Mouse (Mus musculus) ES-E14 (cell line): Measurements from ENCODE around the gene Rhbdd1. TPM values are rescaled to one million over a fixed set of nuclear protein-coding genes. Genes with fewer than 3 reads are reported as not detected.

Experiments used
- DNase-seq: peaks from one replicate; pipeline ENCODE4 v3.0.0-alpha.2; 2013; ENCODE audit warnings: low read depth, low spot score
- H3K27ac ChIP-seq: 2 replicates; pipeline ENCODE4 v1.5.1; 2012; ENCODE audit warnings: low read depth, mild to moderate bottlenecking, low read length, moderate library complexity, mixed read lengths; ENCODE audit not compliant: poor library complexity, insufficient read depth, severe bottlenecking
- H3K36me3 ChIP-seq: 2 replicates; pipeline ENCODE4 v1.6.1; 2012; ENCODE audit warnings: mild to moderate bottlenecking, low read length, moderate library complexity, mixed read lengths; ENCODE audit not compliant: control insufficient read depth, poor library complexity, insufficient read depth, severe bottlenecking
- H3K4me1 ChIP-seq, 2 experiments: fragments of 150-350 bp in 1 of 2; sonication (generic) in 1 of 2; 2 replicates each; pipeline ENCODE4 v1.6.1; 2012; ENCODE audit warnings: low read length in 2 of 2, mild to moderate bottlenecking in 1 of 2, mixed read lengths in 1 of 2; ENCODE audit not compliant: control insufficient read depth in 2 of 2, insufficient read depth in 2 of 2, poor library complexity in 1 of 2
- H3K4me3 ChIP-seq, 2 experiments: fragments of 150-350 bp in 1 of 2; sonication (generic) in 1 of 2; 2 replicates each; pipeline ENCODE4 v1.5.1; 2012; ENCODE audit warnings: low read length in 2 of 2, low read depth in 1 of 2, mild to moderate bottlenecking in 1 of 2, mixed read lengths in 1 of 2; ENCODE audit not compliant: insufficient read depth in 1 of 2, poor library complexity in 1 of 2, severe bottlenecking in 1 of 2
- H3K9ac ChIP-seq: 2 replicates; pipeline ENCODE4 v1.6.1; 2012; ENCODE audit warnings: low read depth, mild to moderate bottlenecking, low read length, mixed read lengths; ENCODE audit not compliant: poor library complexity, insufficient read depth, severe bottlenecking
- H3K9me3 ChIP-seq: fragments of 150-350 bp; sonication (generic); 2 replicates; pipeline ENCODE4 v1.6.1; 2012; ENCODE audit warnings: low read depth, mild to moderate bottlenecking, low read length; ENCODE audit not compliant: control insufficient read depth, insufficient read depth
- CHD2 ChIP-seq: IDR thresholded peaks from 2 replicates; pipeline ENCODE4 v1.6.1; 2014; ENCODE audit warnings: mild to moderate bottlenecking, low read depth, low read length, inconsistent platforms
- HCFC1 ChIP-seq: IDR thresholded peaks from 2 replicates; pipeline ENCODE4 v1.6.1; 2012; ENCODE audit warnings: low read length, inconsistent platforms, borderline replicate concordance; ENCODE audit not compliant: insufficient read depth
- MAFK ChIP-seq: IDR thresholded peaks from 2 replicates; pipeline ENCODE4 v1.6.1; 2014; ENCODE audit warnings: mild to moderate bottlenecking, low read depth, low read length, inconsistent platforms; ENCODE audit not compliant: insufficient read depth
- ZC3H11A ChIP-seq: IDR thresholded peaks from 2 replicates; pipeline ENCODE4 v1.6.1; 2012; ENCODE audit warnings: low read depth, mild to moderate bottlenecking, inconsistent platforms, low read length, borderline replicate concordance
- ZNF384 ChIP-seq: IDR thresholded peaks from 2 replicates; pipeline ENCODE4 v1.6.1; 2012; ENCODE audit warnings: low read depth, low read length, inconsistent platforms
- in situ Hi-C, 2 experiments: fragments of 600-800 bp; cut with MboI; formaldehyde crosslinking; loops; one replicate each; pipeline ENCODE4 v1.15.1; 2025; ENCODE audit warnings: low sequenced_read_pairs in 2 of 2, inconsistent platforms in 1 of 2; ENCODE audit not compliant: unreplicated experiment in 2 of 2
- total RNA-seq: library from RNA; depleted of rRNA; stranded (reverse); fragments of 300-350 nt; gene quantifications from 2 replicates; pipeline ENCODE4 v1.2.3, GENCODE M21; 2012

Gene Rhbdd1
- total RNA-seq, 1 experiment: 14.1 TPM

DNA sequence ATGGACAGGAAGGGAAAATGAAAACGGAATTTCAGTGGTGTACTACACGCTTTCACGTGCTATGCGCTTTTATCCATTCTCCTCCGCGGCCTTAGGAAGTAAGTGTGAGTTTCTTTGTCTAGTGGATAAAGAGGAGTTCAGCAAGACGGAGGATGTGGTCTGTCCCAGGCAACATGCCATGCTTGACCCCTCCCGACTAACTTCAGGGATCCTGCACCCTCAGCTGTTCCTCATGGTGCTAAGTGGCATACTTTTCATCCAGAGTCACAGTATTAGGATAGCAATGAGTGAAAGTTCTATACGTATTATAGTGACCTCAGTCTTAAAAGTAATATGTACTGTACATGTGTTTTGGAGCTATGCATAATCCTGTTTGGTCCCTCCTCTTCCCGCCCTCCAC, 4.6 kb downstream of the Rhbdd1 start:
- H3K4me3 ChIP-seq: no peak overlapping the region
- no peaks in the 10 kb centered on the region for H3K9me3 ChIP-seq
- no peak for TF ChIP-seq ZNF384
- no peak for TF ChIP-seq HCFC1
- no peak for TF ChIP-seq MAFK
- TF ChIP-seq CHD2: no peak
- no peak for TF ChIP-seq ZC3H11A
- H3K36me3 ChIP-seq: no peaks in the 10 kb centered on the region
- H3K9ac ChIP-seq: no peak overlapping the region
- no peak overlapping the region for H3K27ac ChIP-seq
- DNase-seq: no peak
- H3K4me1 ChIP-seq: peaks cover 0 to 2% of the 10 kb centered on the region in 2 experiments; a peak in 1 of 4 replicates
- in situ Hi-C loops: no loop called here

DNA sequence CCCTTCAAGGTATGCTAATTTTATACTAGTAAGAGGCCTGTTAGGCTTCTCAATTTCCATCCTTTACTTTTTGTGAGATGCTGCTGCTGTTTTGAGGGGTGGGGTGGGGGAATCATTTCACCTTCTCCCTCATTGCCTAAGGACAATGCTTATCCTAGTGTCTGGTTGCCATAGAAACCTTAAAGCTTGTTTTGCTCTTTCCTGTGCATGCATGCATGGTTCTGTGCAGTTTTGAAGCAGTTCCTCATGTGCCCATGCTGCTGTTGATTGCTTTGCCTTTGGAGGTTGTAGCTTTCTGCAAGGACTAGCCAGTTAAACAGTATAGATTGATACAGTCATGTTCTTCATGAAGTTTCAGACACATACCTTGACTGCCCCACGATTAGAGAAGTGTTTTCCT, 5.2 kb downstream of the Rhbdd1 start:
- in situ Hi-C loops: no loop called here
- Histone ChIP-seq H3K4me3 (no peak overlapping the region), H3K36me3 (no peaks in the 10 kb centered on the region), H3K27ac (no peak overlapping the region), H3K4me1 (no peaks in the 10 kb centered on the region), H3K9ac (no peak overlapping the region), H3K9me3 (no peaks in the 10 kb centered on the region)
- TF ChIP-seq ZNF384: no peak
- no peak for TF ChIP-seq HCFC1
- no peak for TF ChIP-seq CHD2
- DNase-seq: no peak

DNA sequence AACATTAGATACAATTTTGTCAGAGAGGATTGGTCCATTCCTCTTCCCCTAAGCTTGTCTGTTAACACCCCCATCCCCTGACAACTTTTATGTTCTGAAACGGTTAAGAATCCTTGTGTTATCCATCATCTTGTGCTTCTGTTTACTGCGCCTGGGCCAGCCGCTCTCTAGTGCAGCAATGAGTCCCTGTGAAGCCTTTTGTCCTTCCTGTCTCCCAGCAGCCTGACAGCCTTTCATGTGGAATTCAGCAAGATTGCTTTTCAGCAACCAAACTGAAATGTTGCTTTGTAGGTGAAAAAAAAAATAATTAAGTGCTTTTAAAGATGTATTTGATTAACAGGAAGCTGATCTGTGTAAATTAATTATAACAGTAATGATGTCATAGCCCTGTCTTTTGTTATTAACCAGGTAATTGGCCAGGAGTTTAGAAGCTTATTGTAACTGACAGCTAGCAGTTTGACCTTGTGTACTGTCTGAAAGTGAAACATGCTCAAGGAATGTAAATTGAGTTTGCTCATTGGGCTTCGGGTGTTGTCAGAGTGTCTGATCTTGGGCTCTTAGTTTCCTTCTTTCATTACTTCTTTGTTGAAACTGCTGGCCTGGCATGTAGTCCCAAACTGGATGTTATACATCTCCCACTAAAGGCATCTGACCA, 8.0 kb downstream of the Rhbdd1 start:
- Histone ChIP-seq H3K4me1 (no peaks in the 10 kb centered on the region), H3K4me3 (no peak overlapping the region), H3K9me3 (no peaks in the 10 kb centered on the region), H3K36me3 (no peaks in the 10 kb centered on the region), H3K27ac (no peak overlapping the region), H3K9ac (no peak overlapping the region)
- in situ Hi-C loops: no loop called here
- no peak for DNase-seq
- no peak for TF ChIP-seq MAFK
- TF ChIP-seq ZNF384: no peak
- no peak for TF ChIP-seq CHD2
- no peak for TF ChIP-seq HCFC1
- TF ChIP-seq ZC3H11A: no peak

DNA sequence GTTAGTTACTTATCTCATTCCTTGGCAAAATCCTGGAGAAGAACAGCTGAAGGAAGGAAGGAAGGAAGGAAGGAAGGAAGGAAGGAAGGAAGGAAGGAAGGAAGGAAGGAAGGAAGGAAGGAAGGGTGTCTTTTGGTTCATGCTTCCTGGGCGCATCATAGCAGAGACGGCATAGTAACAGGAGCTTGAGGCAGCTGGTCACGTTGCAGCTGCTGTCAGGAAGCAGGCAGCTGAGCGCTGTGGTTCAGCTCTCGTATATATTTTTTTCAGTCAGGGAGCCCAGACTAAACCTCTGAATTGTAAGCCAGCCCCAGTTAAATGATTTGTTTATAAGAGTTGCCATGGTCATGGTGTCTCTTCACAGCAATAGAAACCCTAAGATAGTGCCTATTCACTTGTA, 9.9 kb downstream of the Rhbdd1 start:
- H3K9me3 ChIP-seq: no peaks in the 10 kb centered on the region
- no peak for TF ChIP-seq HCFC1
- TF ChIP-seq MAFK: no peak
- no peak for TF ChIP-seq ZNF384
- no peak overlapping the region for H3K4me3 ChIP-seq
- H3K27ac ChIP-seq: no peak overlapping the region
- H3K36me3 ChIP-seq: no peaks in the 10 kb centered on the region
- no peak for DNase-seq
- in situ Hi-C loops: no loop called here
- no peaks in the 10 kb centered on the region for H3K4me1 ChIP-seq
- H3K9ac ChIP-seq: no peak overlapping the region
